Mouse (Mus musculus) CD4-positive, CD25-positive, alpha-beta regulatory T cell, adult 4 months (primary cell): Measurements from ENCODE around the gene Ptprb. TPM values are rescaled to one million over a fixed set of nuclear protein-coding genes. Genes with fewer than 3 reads are reported as not detected.

Source experiments
- ATAC-seq: one replicate; pipeline ENCODE4 v1.8.0; 2017
- polyA plus RNA-seq, 2 experiments: library from polyadenylated mRNA; unstranded; fragments of 100-300 nt; shearing (Covaris generic); gene quantifications; one replicate each; pipeline ENCODE4 v1.2.1; 2017

Gene Ptprb
- polyA plus RNA-seq, 2 experiments from 2014 or later = not detected

GRCm38 (mm10) chr10:116297854-116298253, 22.5 kb downstream of the Ptprb start:
- no peak for ATAC-seq

GRCm38 (mm10) chr10:116300824-116301223, 25.5 kb downstream of the Ptprb start:
- no peak for ATAC-seq

- no peak for ATAC-seq
These were observed 25.9 kb downstream of the Ptprb start for GRCm38 (mm10) chr10:116301258-116301657.

DNA sequence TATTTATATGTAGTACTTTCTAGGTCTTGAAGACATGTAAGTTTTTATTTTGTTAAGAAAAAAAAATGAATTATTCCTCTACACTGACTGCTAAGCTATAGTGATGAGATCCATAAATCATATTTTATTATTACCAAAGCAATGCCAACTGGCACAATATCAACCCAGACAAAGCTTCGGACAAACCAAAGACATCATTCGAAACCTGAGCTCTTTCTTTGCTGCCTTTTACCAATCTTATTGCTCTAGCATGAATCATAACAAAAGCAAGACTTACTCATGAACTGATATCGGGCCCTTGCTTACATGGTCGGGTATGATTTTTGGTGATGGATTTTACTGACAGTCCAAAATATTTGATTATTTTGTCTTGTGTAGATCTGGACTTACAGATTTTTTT, 29.0 kb downstream of the Ptprb start:
- ATAC-seq = no peak

DNA sequence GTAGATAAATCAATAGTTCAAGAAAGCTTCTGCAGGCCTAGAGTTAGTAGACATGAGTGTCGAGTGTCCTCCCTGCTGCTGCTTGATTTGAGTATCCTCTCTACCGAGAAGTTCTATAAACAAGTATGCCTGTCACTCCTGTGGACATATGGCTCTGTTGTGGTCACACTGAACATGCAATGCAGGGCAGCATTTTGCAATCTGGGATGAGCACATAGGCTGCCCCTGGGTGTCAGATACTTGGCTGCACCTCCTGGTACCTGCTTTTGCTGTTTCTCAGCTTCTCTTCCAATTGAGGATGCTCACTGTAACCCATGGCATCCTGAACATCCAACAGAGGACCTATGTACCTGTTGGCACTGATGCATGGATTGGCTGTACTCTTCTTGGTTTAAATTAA, 34.1 kb downstream of the Ptprb start:
- ATAC-seq = no peak

- no peak for ATAC-seq
These were observed 35.3 kb downstream of the Ptprb start for GRCm38 (mm10) chr10:116310516-116311210.

DNA sequence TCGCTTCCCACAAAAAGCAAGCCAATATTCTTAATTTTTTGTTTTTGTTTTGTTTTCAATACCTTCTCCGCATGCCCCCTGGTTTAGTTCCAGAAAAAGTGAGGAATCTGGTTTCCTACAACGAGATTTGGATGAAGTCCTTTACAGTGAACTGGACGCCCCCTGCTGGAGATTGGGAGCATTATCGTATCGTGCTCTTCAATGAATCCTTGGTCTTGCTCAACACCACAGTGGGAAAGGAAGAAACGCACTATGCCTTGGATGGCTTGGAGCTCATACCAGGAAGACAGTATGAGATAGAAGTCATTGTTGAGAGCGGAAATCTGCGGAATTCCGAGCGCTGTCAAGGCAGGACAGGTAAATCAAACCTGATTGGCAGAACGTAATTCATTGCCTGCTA, 43.9 kb downstream of the Ptprb start:
- ATAC-seq = no peak

DNA sequence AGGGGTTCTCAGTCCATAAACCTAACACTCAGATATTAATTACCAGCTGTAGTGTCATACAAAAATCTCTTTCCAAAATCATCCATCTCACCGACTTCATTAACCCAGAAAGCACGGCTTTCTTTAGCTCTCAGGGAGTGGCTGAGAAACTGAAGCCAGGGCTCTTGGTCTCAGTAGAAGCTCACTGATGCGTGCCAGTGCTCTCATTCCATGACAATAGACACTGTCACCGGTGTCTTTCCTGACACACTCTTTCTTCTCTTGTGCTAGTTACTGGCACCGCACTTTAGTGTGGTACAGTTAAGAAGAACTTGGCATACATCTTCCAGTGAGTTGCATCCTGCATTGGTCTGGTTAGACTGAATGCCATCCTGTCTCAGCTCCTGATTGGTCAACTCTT, 53.8 kb downstream of the Ptprb start:
- ATAC-seq = no peak

GRCm38 (mm10) chr10:116330458-116330857, 55.1 kb downstream of the Ptprb start:
- peak; percentile 81 for ATAC-seq

DNA sequence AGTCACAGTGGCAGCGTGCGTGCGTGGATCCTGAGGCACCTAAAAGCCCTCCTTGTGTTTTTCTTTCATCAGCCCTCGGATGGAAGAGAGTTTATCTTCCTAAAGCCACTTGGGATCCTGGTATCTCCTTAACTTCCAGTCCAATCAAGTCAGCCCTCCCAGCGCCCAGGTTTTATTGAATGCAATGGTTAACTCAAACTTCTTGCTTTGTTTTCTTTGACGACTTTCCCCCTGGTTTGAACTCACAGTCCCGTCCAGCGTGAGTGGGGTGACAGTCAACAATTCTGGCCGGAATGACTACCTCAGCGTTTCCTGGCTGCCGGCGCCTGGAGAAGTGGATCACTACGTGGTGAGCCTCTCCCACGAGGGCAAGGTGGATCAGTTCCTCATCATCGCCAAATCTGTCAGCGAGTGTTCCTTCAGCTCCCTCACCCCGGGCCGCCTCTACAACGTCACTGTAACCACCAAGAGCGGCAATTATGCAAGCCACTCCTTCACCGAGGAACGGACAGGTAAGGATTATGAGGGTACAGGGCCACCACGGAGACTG, 55.7 kb downstream of the Ptprb start:
- no peak for ATAC-seq

GRCm38 (mm10) chr10:116333666-116334065, 58.3 kb downstream of the Ptprb start:
- ATAC-seq = no peak

DNA sequence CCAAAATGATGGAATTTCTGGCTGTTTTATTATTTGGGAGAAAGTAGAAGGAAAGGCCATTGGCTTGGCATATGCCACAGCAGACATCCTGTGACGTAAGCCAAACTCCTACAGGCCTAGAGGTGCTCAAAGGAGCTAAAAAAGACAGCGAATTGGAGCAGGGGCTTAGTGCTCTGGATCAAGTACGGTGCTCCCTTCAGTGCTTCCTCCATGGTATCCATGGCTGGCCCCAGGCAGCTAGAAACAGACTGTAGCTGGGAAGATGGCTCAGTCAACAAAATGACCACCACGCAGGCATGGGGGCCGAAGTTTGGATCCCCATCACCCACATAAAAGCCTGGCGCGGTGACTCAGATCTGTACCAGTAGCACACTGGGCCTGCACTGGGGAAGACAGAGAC, 58.8 kb downstream of the Ptprb start:
- ATAC-seq = no peak

- no peak for ATAC-seq
These were observed 60.0 kb downstream of the Ptprb start for GRCm38 (mm10) chr10:116335328-116335727.

DNA sequence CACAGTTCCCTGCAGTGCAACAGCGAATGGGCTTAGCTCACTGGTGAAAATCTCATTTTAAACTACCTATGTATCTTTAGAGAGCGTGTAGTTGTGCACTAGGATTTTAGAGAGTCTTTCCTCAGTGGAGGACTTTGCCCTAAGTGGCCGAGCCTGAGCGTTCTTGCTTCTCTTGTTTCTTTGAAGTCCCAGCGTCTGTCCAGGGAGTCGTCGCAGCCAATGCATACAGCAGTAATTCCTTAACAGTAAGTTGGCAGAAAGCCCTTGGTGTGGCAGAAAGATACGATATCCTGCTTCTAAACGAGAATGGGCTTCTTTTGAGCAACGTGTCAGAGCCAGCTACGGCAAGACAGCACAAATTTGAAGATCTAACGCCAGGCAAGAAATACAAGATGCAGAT, 65.9 kb downstream of the Ptprb start:
- no peak for ATAC-seq

- no peak for ATAC-seq
These were observed 71.4 kb downstream of the Ptprb start for GRCm38 (mm10) chr10:116346618-116347184.

GRCm38 (mm10) chr10:116349004-116349403, 73.7 kb downstream of the Ptprb start:
- ATAC-seq = no peak

DNA sequence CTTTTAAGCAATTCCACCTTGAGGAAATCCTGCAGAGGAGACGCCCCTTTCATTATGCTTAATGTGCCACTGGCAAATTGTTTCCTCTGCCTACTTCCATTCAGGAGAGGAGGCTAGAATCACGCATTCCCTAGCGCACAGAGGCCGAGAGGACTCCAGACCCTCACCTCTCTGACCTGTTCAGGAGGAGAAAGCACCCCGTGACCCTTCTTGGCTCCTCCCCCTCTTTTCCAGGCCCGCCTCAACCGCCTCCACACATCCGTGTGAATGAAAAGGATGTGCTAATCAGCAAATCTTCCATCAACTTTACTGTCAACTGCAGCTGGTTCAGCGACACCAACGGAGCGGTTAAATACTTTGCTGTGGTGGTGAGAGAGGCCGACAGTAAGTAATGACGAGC, 75.2 kb downstream of the Ptprb start:
- ATAC-seq = no peak

DNA sequence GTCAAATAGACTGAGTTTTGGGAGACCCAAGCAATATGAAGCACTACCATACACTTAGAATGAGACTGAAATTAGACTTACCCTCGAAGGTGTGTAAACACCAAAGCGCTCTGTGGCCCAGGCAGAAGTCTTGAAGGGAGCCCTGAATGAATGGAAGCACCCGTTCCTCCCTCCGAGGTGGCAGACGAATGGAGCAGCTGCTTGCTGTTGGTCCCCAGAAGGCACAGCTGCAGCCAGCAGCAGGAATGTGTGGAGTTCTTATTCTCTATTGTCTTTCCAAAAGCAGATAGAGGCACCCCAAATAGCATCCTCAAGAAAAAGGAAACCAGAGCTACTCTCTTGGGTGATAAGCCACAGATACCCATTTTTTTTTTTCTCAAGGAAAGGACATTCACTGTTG, 79.0 kb downstream of the Ptprb start:
- ATAC-seq = no peak

GRCm38 (mm10) chr10:116362181-116362580, 86.9 kb downstream of the Ptprb start:
- no peak for ATAC-seq

DNA sequence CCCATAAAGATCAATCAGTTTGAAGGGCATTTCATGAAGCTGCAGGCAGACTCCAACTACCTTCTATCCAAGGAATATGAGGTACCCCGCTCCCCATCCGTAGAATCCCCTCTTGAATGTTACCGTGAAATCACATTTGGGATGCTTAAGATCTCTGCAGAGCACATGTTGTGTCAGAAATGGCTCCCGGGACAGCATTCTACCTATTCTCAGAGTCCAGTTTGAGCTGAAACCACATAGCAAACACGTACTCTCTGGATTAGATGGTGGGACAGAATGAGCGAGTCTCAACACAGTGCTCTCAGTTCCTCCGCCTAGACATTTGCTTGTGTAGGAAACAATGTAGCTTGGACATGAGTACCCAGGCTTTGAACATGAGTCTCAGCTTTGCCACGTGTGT, 87.3 kb downstream of the Ptprb start:
- no peak for ATAC-seq

GRCm38 (mm10) chr10:116364759-116365158, 89.4 kb downstream of the Ptprb start:
- no peak for ATAC-seq

DNA sequence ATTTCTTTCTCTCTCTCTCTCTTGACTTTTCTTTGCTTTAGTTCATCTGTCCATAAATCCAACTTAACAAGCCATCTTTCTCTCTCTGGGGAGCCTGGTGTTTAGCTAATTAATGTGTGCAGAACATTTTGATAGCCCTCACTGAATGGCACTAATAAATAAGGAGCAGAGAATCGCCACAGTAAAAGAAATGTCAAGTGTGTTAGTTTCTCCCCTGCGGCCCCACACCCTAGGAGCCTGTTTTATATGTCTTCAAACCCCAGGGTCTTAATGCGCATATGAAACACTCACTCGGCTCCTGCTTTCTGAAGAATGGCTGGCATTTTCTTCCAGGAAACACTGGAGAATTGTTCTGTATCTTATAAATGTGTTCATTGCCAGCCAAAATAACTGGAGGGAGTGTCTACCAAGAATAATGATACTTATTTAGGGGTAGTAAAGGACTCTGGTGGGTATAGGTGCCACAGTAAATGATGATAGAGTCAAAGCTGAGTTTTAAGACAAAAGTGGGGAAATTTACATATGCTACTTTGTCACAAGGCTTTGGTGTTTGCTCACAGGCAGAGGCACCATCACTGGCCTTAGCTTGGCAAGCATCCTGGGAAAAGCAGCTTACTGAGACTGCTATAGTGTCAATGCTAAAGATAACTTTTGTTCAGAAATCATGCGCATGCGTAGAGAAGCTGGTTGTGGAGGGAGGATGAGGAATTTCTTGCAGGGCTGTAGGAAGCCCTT, 95.8 kb downstream of the Ptprb start:
- ATAC-seq = no peak

- ATAC-seq = no peak
These were observed 98.8 kb downstream of the Ptprb start for GRCm38 (mm10) chr10:116374111-116374510.

GRCm38 (mm10) chr10:116376853-116377252, 101.5 kb downstream of the Ptprb start:
- ATAC-seq = no peak
